Mouse (Mus musculus): Measurements from ENCODE around the gene Slc2a4. TPM values are rescaled to one million over a fixed set of nuclear protein-coding genes. Genes with fewer than 3 reads are reported as not detected.

The Slc2a4 gene
- total RNA-seq (2021): 1 to 10 TPM; 1.7 to 2.0 TPM
- long read RNA-seq, partial matches to known transcripts: 0 of 1 reads
- long read RNA-seq, other reads (novel, unspliced or antisense): 0 of 1 reads

- DNase-seq (ENCODE audit: low spot score in 2 of 2): peak; percentile 82 to 85
These were observed at the start of gene Slc2a4 for GRCm38 (mm10) chr11:69948066-69948762. Slc2a4 (minus strand) TSS chr11:69948188.

- peak; percentile 69 to 81 for DNase-seq (ENCODE audit: low spot score in 2 of 2)
These were observed 49.1 kb upstream of the Slc2a4 start for GRCm38 (mm10) chr11:69997070-69997509.

GRCm38 (mm10) chr11:69996161-69997061, 48.4 kb upstream of the Slc2a4 start:
- DNase-seq (ENCODE audit: low spot score in 2 of 2): peak in 1 of 2 experiments; percentile 59

- peak; percentile 97 for DNase-seq (ENCODE audit: low spot score in 2 of 2)
These were observed 47.5 kb upstream of the Slc2a4 start, which contains the start of gene Phf23 for GRCm38 (mm10) chr11:69995391-69995960. Phf23 (plus strand) TSS chr11:69995777.

- DNase-seq (ENCODE audit: low spot score in 2 of 2): no peak
These were observed 46.6 kb upstream of the Slc2a4 start for GRCm38 (mm10) chr11:69994401-69995090.

GRCm38 (mm10) chr11:69992932-69993331, 44.9 kb upstream of the Slc2a4 start:
- no peak for DNase-seq (ENCODE audit: low spot score in 2 of 2)

- DNase-seq (ENCODE audit: low spot score in 2 of 2): no peak
These were observed 44.4 kb upstream of the Slc2a4 start for GRCm38 (mm10) chr11:69992396-69992795.

- DNase-seq (ENCODE audit: low spot score in 2 of 2): no peak
These were observed 43.7 kb upstream of the Slc2a4 start for GRCm38 (mm10) chr11:69991711-69992110.

- DNase-seq (ENCODE audit: low spot score in 2 of 2): peak; percentile 97
These were observed 43.1 kb upstream of the Slc2a4 start, which contains the start of gene Gabarap for GRCm38 (mm10) chr11:69990850-69991691. Gabarap (plus strand) TSS chr11:69991143.

- DNase-seq (ENCODE audit: low spot score in 2 of 2): no peak
These were observed 42.0 kb upstream of the Slc2a4 start for GRCm38 (mm10) chr11:69989949-69990348.

GRCm38 (mm10) chr11:69984431-69984830, 36.4 kb upstream of the Slc2a4 start:
- DNase-seq (ENCODE audit: low spot score in 2 of 2): no peak

- no peak for DNase-seq (ENCODE audit: low spot score in 2 of 2)
These were observed 35.4 kb upstream of the Slc2a4 start for GRCm38 (mm10) chr11:69983377-69983776.

GRCm38 (mm10) chr11:69982877-69983276, 34.9 kb upstream of the Slc2a4 start:
- DNase-seq (ENCODE audit: low spot score in 2 of 2): no peak

GRCm38 (mm10) chr11:69982225-69982624, 34.2 kb upstream of the Slc2a4 start, which contains the start of gene Elp5:
Elp5 (minus strand) TSS chr11:69982517.
- DNase-seq (ENCODE audit: low spot score in 2 of 2): no peak

- DNase-seq (ENCODE audit: low spot score in 2 of 2): no peak
These were observed 33.3 kb upstream of the Slc2a4 start, which contains the start of gene Ctdnep1 for GRCm38 (mm10) chr11:69981141-69981762. Ctdnep1 (plus strand) TSS chr11:69981156.

GRCm38 (mm10) chr11:69980196-69981140, 32.5 kb upstream of the Slc2a4 start:
- peak; percentile 99 to 100 for DNase-seq (ENCODE audit: low spot score in 2 of 2)

GRCm38 (mm10) chr11:69979827-69980195, 31.8 kb upstream of the Slc2a4 start:
- no peak for DNase-seq (ENCODE audit: low spot score in 2 of 2)

GRCm38 (mm10) chr11:69976271-69976670, 28.3 kb upstream of the Slc2a4 start:
- no peak for DNase-seq (ENCODE audit: low spot score in 2 of 2)

Data from layer of hippocampus, postnatal 10 days (tissue).